Comparison of ENCODE assay signal across 8 mouse cellular contexts in the genomic region with DNA sequence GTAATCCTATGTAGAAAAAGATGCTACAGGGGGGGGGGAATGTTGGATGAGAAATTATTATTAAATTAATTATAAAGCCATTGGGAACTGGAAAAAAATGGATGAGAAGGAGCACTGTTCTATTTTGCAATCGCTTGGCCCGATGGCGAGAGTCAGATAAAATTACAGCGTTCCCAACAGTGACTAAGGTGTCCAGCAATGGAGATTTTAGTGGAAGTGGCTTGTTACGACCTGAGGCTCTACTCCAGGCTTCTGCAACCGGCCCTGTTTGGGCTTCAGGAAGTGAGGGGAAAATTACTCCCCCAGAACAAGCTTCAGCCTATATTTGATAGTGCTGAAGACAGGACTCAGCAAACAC. TPM values are rescaled to one million over a fixed set of nuclear protein-coding genes. Genes with fewer than 3 reads are reported as not detected.
DNase-seq lines count a peak whose midpoint lies in the region; ATAC-seq and TF ChIP-seq lines count a peak whose summit lies in the region.

No protein-coding gene starts in this region.

- WGBS in neural tube, embryonic 11.5 days = 11% methylated on average over 6 of the region's 6 CpGs
- 14% methylated on average over 6 of the region's 6 CpGs for WGBS in limb, embryonic 10.5 days
- WGBS in small intestine, adult 2 months = 2% methylated on average over 6 of the region's 6 CpGs

- H3K4me1 ChIP-seq in neural tube, embryonic 11.5 days (ENCODE audit: control insufficient read depth, insufficient read depth, low read length) = no peaks in the 10 kb centered on the region
- peaks cover 11% of the 10 kb centered on the region for H3K4me1 ChIP-seq in limb, embryonic 10.5 days
- H3K4me1 ChIP-seq in small intestine, adult 2 months (ENCODE audit: control insufficient read depth, insufficient read depth, insufficient read length, low read length) = peaks cover 9% of the 10 kb centered on the region; the same call in 1 of the 2 replicates

- no peaks in the 10 kb centered on the region for H3K36me3 ChIP-seq in neural tube, embryonic 11.5 days (ENCODE audit: control insufficient read depth, insufficient read depth, low read length)
- H3K36me3 ChIP-seq in limb, embryonic 10.5 days = no peaks in the 10 kb centered on the region
- H3K36me3 ChIP-seq in small intestine, adult 2 months (ENCODE audit: control insufficient read depth, insufficient read depth, low read length) = no peaks in the 10 kb centered on the region

- H3K27me3 ChIP-seq in neural tube, embryonic 11.5 days (ENCODE audit: control insufficient read depth, insufficient read depth, low read length) = no peaks in the 10 kb centered on the region
- H3K27me3 ChIP-seq in limb, embryonic 10.5 days (ENCODE audit: low read depth, poor library complexity, severe bottlenecking) = peaks cover 6% of the 10 kb centered on the region
- no peaks in the 10 kb centered on the region for H3K27me3 ChIP-seq in small intestine, adult 2 months (ENCODE audit: control insufficient read depth, insufficient read depth, low read length)

- no peak for ATAC-seq in neural tube, embryonic 11.5 days (ENCODE audit: insufficient read depth, low FRiP score, low TSS enrichment)

- H3K4me3 ChIP-seq in neural tube, embryonic 11.5 days (ENCODE audit: low read depth, low read length) = peak overlapping the region; percentile 60
- peak overlapping the region; percentile 68 for H3K4me3 ChIP-seq in limb, embryonic 10.5 days
- H3K4me3 ChIP-seq in small intestine, adult 2 months (ENCODE audit: low read depth, low read length) = peak overlapping the region; percentile 91

- TF ChIP-seq POLR2A in small intestine, adult 2 months (IDR thresholded peaks at IDR 0.05; ENCODE audit: low read depth, low read length) = no peak

- no peaks in the 10 kb centered on the region for H3K9me3 ChIP-seq in neural tube, embryonic 11.5 days (ENCODE audit: control insufficient read depth, low read length)
- H3K9me3 ChIP-seq in limb, embryonic 10.5 days (replicated peaks) = no peaks in the 10 kb centered on the region

- peak overlapping the region; percentile 71 for H3K9ac ChIP-seq in neural tube, embryonic 11.5 days (ENCODE audit: low read length)

- DNase-seq in adrenal gland, postnatal 36 days = peak; percentile 19 to 25
- no peak for DNase-seq in adrenal gland, postnatal 25 days
- DNase-seq in neural tube, embryonic 11.5 days (ENCODE audit: low spot score) = no peak
- no peak for DNase-seq in neural tube, embryonic 10.5 days (ENCODE audit: extremely low spot score, low spot score)
- no peak for DNase-seq in limb, embryonic 10.5 days (ENCODE audit: low spot score)
- no peak for DNase-seq in urinary bladder, adult 2 months (ENCODE audit: low spot score)
- DNase-seq in cerebellum, adult 18-20 months = no peak

- H3K4me2 ChIP-seq in neural tube, embryonic 11.5 days (ENCODE audit: low read depth) = peak overlapping the region; percentile 89

- TF ChIP-seq CTCF in small intestine, adult 2 months (IDR thresholded peaks at IDR 0.05; ENCODE audit: extremely low read depth, insufficient read length, insufficient replicate concordance, low read depth, low read length) = no peak

- peak overlapping the region; percentile 67 for H3K27ac ChIP-seq in neural tube, embryonic 11.5 days (ENCODE audit: low read depth, low read length)
- H3K27ac ChIP-seq in limb, embryonic 10.5 days = peak overlapping the region; percentile 88
- H3K27ac ChIP-seq in small intestine, adult 2 months (ENCODE audit: insufficient read depth, low read depth, low read length) = peak overlapping the region; percentile 72

RNA-seq across cellular contexts. Expression of gene Spryd7, which starts 0.8 kb away (rescaled TPM):
- total RNA-seq in adrenal gland, postnatal 36 days (2021) = 10 to 100 TPM; 18.7 to 23.8 TPM
- 18.0 and 18.2 TPM in 2 replicates for total RNA-seq in adrenal gland, postnatal 25 days (2021)
- polyA plus RNA-seq in neural tube, embryonic 11.5 days (2014; fragmentation: Nextera tagmentation; extraction: Ambion mirVana) = 21.2 and 23.9 TPM in 2 replicates
- 12.4 and 12.7 TPM in 2 replicates for polyA plus RNA-seq in limb, embryonic 10.5 days (2016; fragmentation: Nextera tagmentation; extraction: Ambion mirVana)
- 15.0 and 31.8 TPM in 2 replicates for polyA plus RNA-seq in small intestine, adult 2 months (2012; rRNA removed)
- polyA plus RNA-seq in urinary bladder, adult 2 months (2012; rRNA removed) = 17.0 and 18.2 TPM in 2 replicates

RNA-seq across cellular contexts. Expression of gene Trim13, which starts 42.1 kb away (rescaled TPM):
- total RNA-seq in adrenal gland, postnatal 36 days (2021) = 1 to 10 TPM; 5.3 to 7.0 TPM
- total RNA-seq in adrenal gland, postnatal 25 days (2021) = 7.0 and 9.2 TPM in 2 replicates
- 29.7 and 29.9 TPM in 2 replicates for polyA plus RNA-seq in neural tube, embryonic 11.5 days (2014; fragmentation: Nextera tagmentation; extraction: Ambion mirVana)
- 9.9 and 13.2 TPM in 2 replicates for polyA plus RNA-seq in limb, embryonic 10.5 days (2016; fragmentation: Nextera tagmentation; extraction: Ambion mirVana)
- 0.23 and 0.37 TPM in 2 replicates for polyA plus RNA-seq in small intestine, adult 2 months (2012; rRNA removed)
- 17.2 and 20.9 TPM in 2 replicates for polyA plus RNA-seq in urinary bladder, adult 2 months (2012; rRNA removed)

RNA-seq across cellular contexts. Expression of gene Kcnrg, which starts 51.3 kb away (rescaled TPM):
- under 1 TPM; 0.17 to 0.20 TPM for total RNA-seq in adrenal gland, postnatal 36 days (2021)
- 0.27 and 0.52 TPM in 2 replicates for total RNA-seq in adrenal gland, postnatal 25 days (2021)
- 1.0 and 1.2 TPM in 2 replicates for polyA plus RNA-seq in neural tube, embryonic 11.5 days (2014; fragmentation: Nextera tagmentation; extraction: Ambion mirVana)
- 0.46 and 0.73 TPM in 2 replicates for polyA plus RNA-seq in limb, embryonic 10.5 days (2016; fragmentation: Nextera tagmentation; extraction: Ambion mirVana)
- not detected in 2 replicates for polyA plus RNA-seq in small intestine, adult 2 months (2012; rRNA removed)
- 0.25 TPM in 2 replicates for polyA plus RNA-seq in urinary bladder, adult 2 months (2012; rRNA removed)

Comparison
In these comparisons a context has a peak if more than half of its experiments do, and no peak if none do; other contexts are left out.
1. DNase-seq: peak in adrenal gland, postnatal 36 days (2 of 2); none in adrenal gland, postnatal 25 days (single experiment), neural tube, embryonic 11.5 days (single experiment), neural tube, embryonic 10.5 days (single experiment), limb, embryonic 10.5 days (single experiment), urinary bladder, adult 2 months (single experiment) and cerebellum, adult 18-20 months (0 of 2).
2. Peak in every context shown above with its lines, with median percentiles within 50 percentile points of each other: H3K27ac ChIP-seq and H3K4me3 ChIP-seq.